Mouse (Mus musculus) CH12.LX (cell line): Measurements from ENCODE around the gene 1600002K03Rik. TPM values are rescaled to one million over a fixed set of nuclear protein-coding genes. Genes with fewer than 3 reads are reported as not detected.

Experiments
- DNase-seq: peaks from one replicate; pipeline ENCODE4 v3.0.0-alpha.2; 2013; ENCODE audit errors: extremely low read depth
- H3K27ac ChIP-seq: 2 replicates; pipeline ENCODE4 v1.5.1; 2012; ENCODE audit warnings: low read depth, mild to moderate bottlenecking, control low read depth, moderate library complexity; ENCODE audit not compliant: insufficient read depth
- H3K27me3 ChIP-seq: replicated peaks from 2 replicates; pipeline ENCODE3; 2012; ENCODE audit warnings: inconsistent platforms
- H3K36me3 ChIP-seq, 2 experiments: replicated peaks in 1 of 2; 2 replicates each; pipeline versions ENCODE3 to v1.6.1; 2012; ENCODE audit warnings: inconsistent platforms in 1 of 2, low read length in 1 of 2, mild to moderate bottlenecking in 1 of 2, mixed read lengths in 1 of 2, moderate library complexity in 1 of 2; ENCODE audit not compliant: control insufficient read depth in 1 of 2, insufficient read depth in 1 of 2
- H3K4me1 ChIP-seq, 2 experiments: 2 replicates each; pipeline ENCODE4 v1.6.1; 2012; ENCODE audit warnings: inconsistent platforms in 1 of 2, moderate library complexity in 1 of 2; ENCODE audit not compliant: insufficient read depth in 2 of 2, control insufficient read depth in 1 of 2
- H3K4me2 ChIP-seq: 2 replicates; pipeline ENCODE4 v1.6.1; 2012; ENCODE audit warnings: low read depth, mild to moderate bottlenecking, control low read depth; ENCODE audit not compliant: poor library complexity, insufficient read depth, severe bottlenecking
- H3K4me3 ChIP-seq, 3 experiments: fragments of 150-350 bp in 1 of 3; sonication (generic) in 1 of 3; replicated peaks in 1 of 3; 2 replicates each; pipeline versions ENCODE3 to v1.5.1; 2011 to 2012; ENCODE audit warnings: low read depth in 2 of 3, low read length in 2 of 3, mild to moderate bottlenecking in 2 of 3, moderate library complexity in 2 of 3, control low read depth in 1 of 3, improper control_type of control experiment in 1 of 3, inconsistent platforms in 1 of 3, mixed read lengths in 1 of 3; ENCODE audit not compliant: poor library complexity in 1 of 3
- H3K79me2 ChIP-seq: replicated peaks from 2 replicates; pipeline ENCODE4 v1.6.1; 2012; ENCODE audit warnings: mild to moderate bottlenecking, moderate library complexity; ENCODE audit not compliant: control insufficient read depth, poor library complexity, insufficient read depth, severe bottlenecking; ENCODE audit errors: extremely low read depth
- H3K9ac ChIP-seq: 2 replicates; pipeline ENCODE4 v1.6.1; 2012; ENCODE audit warnings: low read depth, mild to moderate bottlenecking, control low read depth, moderate library complexity; ENCODE audit not compliant: insufficient read depth
- H3K9me3 ChIP-seq: replicated peaks from 2 replicates; pipeline ENCODE3; 2012; ENCODE audit warnings: low read length, inconsistent platforms, mixed read lengths
- BHLHE40 ChIP-seq: IDR thresholded peaks from 2 replicates; pipeline ENCODE4 v1.6.1; 2011; ENCODE audit warnings: mild to moderate bottlenecking, low read depth, low read length, improper control_type of control experiment
- CHD2 ChIP-seq: IDR thresholded peaks from 2 replicates; pipeline ENCODE4 v1.6.1; 2011; ENCODE audit warnings: low read length, improper control_type of control experiment
- HCFC1 ChIP-seq: IDR thresholded peaks from 2 replicates; pipeline ENCODE4 v1.6.1; 2012; ENCODE audit warnings: low read depth, mild to moderate bottlenecking, inconsistent platforms, low read length, improper control_type of control experiment
- JUN ChIP-seq: IDR thresholded peaks from 2 replicates; pipeline ENCODE4 v1.6.1; 2011; ENCODE audit warnings: low read depth, mild to moderate bottlenecking, low read length, improper control_type of control experiment, moderate library complexity; ENCODE audit not compliant: insufficient read depth
- KAT2A ChIP-seq: IDR thresholded peaks from 2 replicates; pipeline ENCODE4 v1.6.1; 2012; ENCODE audit warnings: low read length, improper control_type of control experiment, inconsistent platforms; ENCODE audit not compliant: insufficient replicate concordance
- MAFK ChIP-seq: IDR thresholded peaks from 2 replicates; pipeline ENCODE4 v1.6.1; 2011; ENCODE audit warnings: low read length, improper control_type of control experiment; ENCODE audit not compliant: insufficient replicate concordance
- MAZ ChIP-seq: IDR thresholded peaks from 2 replicates; pipeline ENCODE4 v1.6.1; 2012; ENCODE audit warnings: low read depth, mild to moderate bottlenecking, inconsistent platforms, low read length, improper control_type of control experiment, moderate library complexity
- MEF2A ChIP-seq: IDR thresholded peaks from 2 replicates; pipeline ENCODE4 v1.6.1; 2014; ENCODE audit warnings: low read depth, mild to moderate bottlenecking, inconsistent platforms, low read length, improper control_type of control experiment, borderline replicate concordance
- NELFE ChIP-seq: IDR thresholded peaks from 2 replicates; pipeline ENCODE4 v1.6.1; 2011; ENCODE audit warnings: low read depth, low read length, improper control_type of control experiment
- NRF1 ChIP-seq: IDR thresholded peaks from 2 replicates; pipeline ENCODE4 v1.6.1; 2014; ENCODE audit warnings: low read depth, mild to moderate bottlenecking, inconsistent platforms, low read length, improper control_type of control experiment, moderate library complexity
- POLR2A ChIP-seq: IDR thresholded peaks from 2 replicates; pipeline ENCODE4 v1.6.1; 2011; ENCODE audit warnings: low read depth, mild to moderate bottlenecking, improper control_type of control experiment, low read length
- POLR2AphosphoS2 ChIP-seq: IDR thresholded peaks from 2 replicates; pipeline ENCODE4 v1.6.1; 2011; ENCODE audit warnings: low read depth, low read length, improper control_type of control experiment
- RAD21 ChIP-seq: IDR thresholded peaks from 2 replicates; pipeline ENCODE4 v1.6.1; 2011; ENCODE audit warnings: low read depth, mild to moderate bottlenecking, low read length, improper control_type of control experiment, moderate library complexity
- RCOR1 ChIP-seq: conservative IDR thresholded peaks from 2 replicates; pipeline ENCODE4 v1.6.1; 2012; ENCODE audit warnings: low read depth, mild to moderate bottlenecking, inconsistent platforms, low read length, improper control_type of control experiment
- SIN3A ChIP-seq: IDR thresholded peaks from 2 replicates; pipeline ENCODE4 v1.6.1; 2012; ENCODE audit warnings: low read length, improper control_type of control experiment, inconsistent platforms
- SMC3 ChIP-seq: IDR thresholded peaks from 2 replicates; pipeline ENCODE4 v1.6.1; 2011; ENCODE audit warnings: low read depth, low read length, improper control_type of control experiment
- UBTF ChIP-seq: IDR thresholded peaks from 2 replicates; pipeline ENCODE4 v1.6.1; 2012; ENCODE audit warnings: low read depth, mild to moderate bottlenecking, inconsistent platforms, low read length, improper control_type of control experiment, moderate library complexity
- USF1 ChIP-seq: IDR thresholded peaks from 2 replicates; pipeline ENCODE4 v1.6.1; 2014; ENCODE audit warnings: low read depth, mild to moderate bottlenecking, inconsistent platforms, low read length, improper control_type of control experiment
- USF2 ChIP-seq: conservative IDR thresholded peaks from 2 replicates; pipeline ENCODE4 v1.6.1; 2011; ENCODE audit warnings: low read depth, low read length, improper control_type of control experiment
- ZMIZ1 ChIP-seq: IDR thresholded peaks from 2 replicates; pipeline ENCODE4 v1.6.1; 2012; ENCODE audit warnings: low read depth, mild to moderate bottlenecking, inconsistent platforms, low read length, improper control_type of control experiment
- ZNF384 ChIP-seq: IDR thresholded peaks from 2 replicates; pipeline ENCODE4 v1.6.1; 2012; ENCODE audit warnings: low read depth, low read length, improper control_type of control experiment, inconsistent platforms
- dilution Hi-C: fragments of 300-500 bp; cut with MboI; formaldehyde crosslinking; loops from 2 replicates; pipeline ENCODE4 v1.14.3; 2020; ENCODE audit warnings: low sequenced_read_pairs; ENCODE audit not compliant: extremely low pct_unique_long_range_greater_than_20kb, extremely low pct_ligation_motif_present
- in situ Hi-C: fragments of 300-500 bp; cut with MboI; formaldehyde crosslinking; loops from 3 replicates; pipeline ENCODE4 v1.14.3; 2019; ENCODE audit warnings: low sequenced_read_pairs, low pct_ligation_motif_present, low pct_unique_long_range_greater_than_20kb, mixed read lengths
- polyA plus RNA-seq: library from polyadenylated mRNA; unstranded; fragments of >175 nt; gene quantifications from 2 replicates; pipeline ENCODE4 v1.2.1, GENCODE M21; 2012; ENCODE audit warnings: low read depth; ENCODE audit not compliant: insufficient read length
- total RNA-seq, 2 experiments: library from RNA; depleted of rRNA; stranded (reverse); fragments of 300-350 nt in 1 of 2; fragments of >200 nt in 1 of 2; gene quantifications; 2 replicates each; pipeline ENCODE4 v1.2.3; 2012 to 2014

1600002K03Rik gene
- total and polyA plus RNA-seq, 3 experiments: 19.3 to 40.2 (median 30.5) TPM

GRCm38 (mm10) chr10:80162716-80163299 lies 9.9 kb upstream of the 1600002K03Rik start:
- Histone ChIP-seq H3K36me3 (no peaks in the 10 kb centered on the region), H3K79me2 (no peaks in the 10 kb centered on the region), H3K4me1 (peaks cover 35 to 80% of the 10 kb centered on the region in 2 experiments), H3K27ac (no peak overlapping the region), H3K4me3 (no peak overlapping the region), H3K4me2 (no peak overlapping the region), H3K27me3 (no peaks in the 10 kb centered on the region), H3K9ac (no peak overlapping the region), H3K9me3 (no peaks in the 10 kb centered on the region)
- DNase-seq: no peak
- in situ Hi-C loops (no loop called here), dilution Hi-C loops (no loop called here)
- TF ChIP-seq JUN: no peak
- no peak for TF ChIP-seq HCFC1
- no peak for TF ChIP-seq BHLHE40
- no peak for TF ChIP-seq UBTF
- no peak for TF ChIP-seq CHD2
- no peak for TF ChIP-seq KAT2A
- no peak for TF ChIP-seq SIN3A
- no peak for TF ChIP-seq NRF1
- no peak for TF ChIP-seq USF2
- TF ChIP-seq POLR2AphosphoS2: no peak
- TF ChIP-seq ZMIZ1: no peak
- TF ChIP-seq RAD21: no peak
- TF ChIP-seq SMC3: no peak
- no peak for TF ChIP-seq POLR2A
- TF ChIP-seq USF1: no peak
- no peak for TF ChIP-seq MAZ
- TF ChIP-seq NELFE: no peak
- no peak for TF ChIP-seq MAFK
- TF ChIP-seq MEF2A: no peak

- Histone ChIP-seq H3K4me3 (no peak overlapping the region), H3K36me3 (no peaks in the 10 kb centered on the region), H3K27ac (no peak overlapping the region), H3K9me3 (no peaks in the 10 kb centered on the region), H3K9ac (no peak overlapping the region), H3K27me3 (no peaks in the 10 kb centered on the region), H3K4me2 (no peak overlapping the region)
- dilution Hi-C loops (no loop called here), in situ Hi-C loops (no loop called here)
- no peak for DNase-seq
- peak; percentile 20; the same call in 1 of the 2 replicates for TF ChIP-seq ZNF384
- no peak for TF ChIP-seq RCOR1
- TF ChIP-seq, all 38 proteins: peak for 1
- H3K4me1 ChIP-seq: peaks cover 34 to 76% of the 10 kb centered on the region in 2 experiments
- H3K79me2 ChIP-seq: peaks cover 3% of the 10 kb centered on the region
These were observed 9.0 kb upstream of the 1600002K03Rik start for GRCm38 (mm10) chr10:80163721-80164120.
